Mouse (Mus musculus): ENCODE measurements around the gene Pira2. TPM values are rescaled to one million over a fixed set of nuclear protein-coding genes. Genes with fewer than 3 reads are reported as not detected.
"Not testable (repeated sequence)": the region's sequence is repeated elsewhere in the genome, so short reads cannot be mapped to it uniquely, and the experiment has no call there.

The Pira2 gene
- not detected in 2 replicates for polyA plus RNA-seq (2016; fragmentation: Nextera tagmentation; extraction: Ambion mirVana)

DNA sequence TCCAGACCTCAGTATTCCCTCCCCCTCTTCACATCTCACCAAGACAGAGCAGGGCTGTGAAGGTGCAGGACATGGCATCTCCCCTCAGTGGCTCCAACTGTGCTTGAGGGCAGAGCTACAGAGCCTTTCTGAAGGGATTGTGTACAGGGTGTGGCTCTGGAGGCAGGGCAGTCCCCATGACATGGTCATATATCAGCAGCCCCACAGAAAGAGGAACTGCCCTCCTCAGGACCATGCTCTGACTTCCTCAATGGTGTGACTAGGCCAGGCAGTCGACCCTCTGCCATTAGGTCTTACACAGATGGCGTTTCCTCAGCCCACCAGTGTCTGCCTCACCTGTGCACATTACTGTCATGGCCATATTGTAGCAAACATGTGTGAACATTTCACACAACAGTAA, at the start of gene Pira2:
Pira2 (minus strand) TSS at position 101 of the 400 bp plus-strand sequence.
- no CpG with 5 or more reads among the region's 2 CpGs for WGBS
- not testable (repeated sequence) for H3K4me3 ChIP-seq; H3K9me3 ChIP-seq; H3K4me1 ChIP-seq; H3K27ac ChIP-seq; DNase-seq (ENCODE audit: extremely low spot score, low spot score); H3K27me3 ChIP-seq (ENCODE audit: poor library complexity, severe bottlenecking); H3K36me3 ChIP-seq (replicated peaks)

DNA sequence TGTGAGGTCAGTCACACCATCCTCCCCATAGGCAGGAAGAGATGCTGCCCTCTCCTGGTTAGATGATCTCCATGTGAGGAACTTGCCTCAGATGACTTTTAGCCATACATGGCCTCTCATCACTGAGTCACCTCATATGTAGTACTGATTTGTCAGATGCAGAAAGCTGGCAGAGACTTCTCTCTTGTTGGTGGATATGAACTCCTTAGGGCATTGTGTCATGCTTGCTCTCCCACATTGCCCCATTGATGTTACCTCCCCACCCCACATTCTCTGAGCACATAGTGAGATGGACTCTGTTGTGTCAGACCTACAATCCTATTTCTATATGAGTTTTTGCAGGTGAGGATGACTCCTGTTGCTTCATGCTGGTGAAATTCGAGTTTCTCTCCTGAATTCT, 30.2 kb upstream of the Pira2 start:
- DNase-seq (ENCODE audit: extremely low spot score, low spot score); H3K27me3 ChIP-seq (ENCODE audit: poor library complexity, severe bottlenecking): not testable (repeated sequence)
- no CpG with 5 or more reads among the region's 1 CpGs for WGBS

GRCm38 (mm10) chr7:3837854-3838253, 7.0 kb downstream of the Pira2 start:
- not testable (repeated sequence) for DNase-seq (ENCODE audit: extremely low spot score, low spot score)
- no CpG with 5 or more reads among the region's 1 CpGs for WGBS

More for the DNA sequence above, 30.2 kb upstream of the Pira2 start:
- H3K27ac ChIP-seq; H3K4me1 ChIP-seq; H3K36me3 ChIP-seq (replicated peaks); H3K9me3 ChIP-seq; H3K4me3 ChIP-seq: not testable (repeated sequence)

DNA sequence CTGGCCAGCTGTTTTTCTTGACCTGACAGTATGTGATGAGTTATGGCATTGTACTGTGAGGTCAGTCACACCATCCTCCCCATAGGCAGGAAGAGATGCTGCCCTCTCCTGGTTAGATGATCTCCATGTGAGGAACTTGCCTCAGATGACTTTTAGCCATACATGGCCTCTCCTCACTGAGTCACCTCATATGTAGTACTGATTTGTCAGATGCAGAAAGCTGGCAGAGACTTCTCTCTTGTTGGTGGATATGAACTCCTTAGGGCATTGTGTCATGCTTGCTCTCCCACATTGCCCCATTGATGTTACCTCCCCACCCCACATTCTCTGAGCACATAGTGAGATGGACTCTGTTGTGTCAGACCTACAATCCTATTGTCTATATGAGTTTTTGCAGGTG, 14.2 kb downstream of the Pira2 start:
- not testable (repeated sequence) for DNase-seq (ENCODE audit: extremely low spot score, low spot score)

More at GRCm38 (mm10) chr7:3837854-3838253, 7.0 kb downstream of the Pira2 start:
- not testable (repeated sequence) for H3K9me3 ChIP-seq; H3K4me1 ChIP-seq; H3K4me3 ChIP-seq; H3K27me3 ChIP-seq (ENCODE audit: poor library complexity, severe bottlenecking); H3K36me3 ChIP-seq (replicated peaks); H3K27ac ChIP-seq

GRCm38 (mm10) chr7:3825599-3825998, 19.3 kb downstream of the Pira2 start, which contains the start of gene Gm15448:
TSS of gene Gm15448 (minus strand) at chr7:3825687.
- H3K4me1 ChIP-seq; H3K36me3 ChIP-seq (replicated peaks); H3K27ac ChIP-seq; H3K9me3 ChIP-seq; H3K27me3 ChIP-seq (ENCODE audit: poor library complexity, severe bottlenecking); DNase-seq (ENCODE audit: extremely low spot score, low spot score); H3K4me3 ChIP-seq: not testable (repeated sequence)
- WGBS = 56% methylated on average over 1 of the region's 3 CpGs

More for the DNA sequence above, 14.2 kb downstream of the Pira2 start:
- not testable (repeated sequence) for H3K36me3 ChIP-seq (replicated peaks); H3K27me3 ChIP-seq (ENCODE audit: poor library complexity, severe bottlenecking); H3K4me1 ChIP-seq; H3K9me3 ChIP-seq; H3K4me3 ChIP-seq; H3K27ac ChIP-seq

DNA sequence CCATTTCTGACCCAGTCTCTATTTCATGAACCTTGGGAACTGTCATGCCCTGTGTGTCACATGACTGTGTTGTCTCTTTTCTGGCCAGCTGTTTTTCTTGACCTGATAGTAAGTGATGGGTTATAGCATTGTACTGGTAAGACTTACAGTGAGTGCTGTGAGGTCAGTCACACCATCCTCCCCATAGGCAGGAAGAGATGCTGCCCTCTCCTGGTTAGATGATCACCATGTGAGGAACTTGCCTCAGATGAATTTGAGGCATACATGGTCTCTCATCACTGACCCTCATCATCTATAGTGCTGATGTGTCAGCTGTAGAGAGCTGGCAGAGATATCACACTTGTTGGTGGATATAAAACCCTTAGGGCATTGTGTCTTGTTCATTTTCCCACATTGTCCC, 32.9 kb downstream of the Pira2 start:
- H3K36me3 ChIP-seq (replicated peaks); H3K9me3 ChIP-seq; H3K27me3 ChIP-seq (ENCODE audit: poor library complexity, severe bottlenecking); H3K4me3 ChIP-seq; H3K4me1 ChIP-seq; DNase-seq (ENCODE audit: extremely low spot score, low spot score); H3K27ac ChIP-seq: not testable (repeated sequence)

DNA sequence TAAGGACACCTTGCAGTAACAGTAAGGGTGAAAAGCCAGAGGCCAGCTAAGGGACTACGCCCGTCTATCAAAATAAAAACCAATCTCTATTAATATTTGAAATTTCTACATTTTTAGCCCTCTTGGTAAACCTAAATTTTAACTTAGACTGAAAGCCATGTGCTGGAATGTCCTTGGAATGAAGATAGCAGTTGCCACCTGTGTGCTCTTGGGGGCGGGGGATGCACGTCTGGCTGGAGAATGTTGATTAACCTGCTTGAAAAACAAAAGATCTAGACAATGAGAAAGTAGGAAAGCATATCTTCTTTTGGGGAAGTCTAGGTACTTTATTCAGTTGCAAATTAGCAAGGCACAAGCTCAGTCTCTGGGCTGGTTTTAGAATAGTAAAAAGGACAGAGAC, 41.9 kb downstream of the Pira2 start:
- peaks cover 12% of the 10 kb centered on the region; the same call in 1 of the 2 replicates for H3K9me3 ChIP-seq
- H3K36me3 ChIP-seq (replicated peaks); H3K4me1 ChIP-seq; DNase-seq (ENCODE audit: extremely low spot score, low spot score); H3K27ac ChIP-seq; H3K27me3 ChIP-seq (ENCODE audit: poor library complexity, severe bottlenecking); H3K4me3 ChIP-seq: not testable (repeated sequence)
- 87% methylated on average over 4 of the region's 4 CpGs for WGBS

- not testable (repeated sequence) for H3K27ac ChIP-seq; H3K4me3 ChIP-seq; H3K4me1 ChIP-seq; H3K27me3 ChIP-seq (ENCODE audit: poor library complexity, severe bottlenecking); DNase-seq (ENCODE audit: extremely low spot score, low spot score); H3K36me3 ChIP-seq (replicated peaks)
- H3K9me3 ChIP-seq = peaks cover 12% of the 10 kb centered on the region; the same call in 1 of the 2 replicates
- 76% methylated on average over 3 of the region's 3 CpGs for WGBS
These were observed 44.9 kb downstream of the Pira2 start for GRCm38 (mm10) chr7:3799940-3800339.

- H3K36me3 ChIP-seq (replicated peaks); H3K4me3 ChIP-seq; H3K27me3 ChIP-seq (ENCODE audit: poor library complexity, severe bottlenecking); H3K27ac ChIP-seq; DNase-seq (ENCODE audit: extremely low spot score, low spot score); H3K4me1 ChIP-seq: not testable (repeated sequence)
- peaks cover 10% of the 10 kb centered on the region; the same call in 1 of the 2 replicates for H3K9me3 ChIP-seq
These were observed 48.6 kb downstream of the Pira2 start for GRCm38 (mm10) chr7:3796286-3796685.

Other genes starting within 250 kb of the Pira2 start
- gene Oscar, start 228.9 kb downstream of the Pira2 start, polyA plus RNA-seq (2016; fragmentation: Nextera tagmentation; extraction: Ambion mirVana) = 0.09 TPM in 1 of 2 replicates, not detected in the other
- gene Ndufa3, start 227.7 kb downstream of the Pira2 start, polyA plus RNA-seq (2016; fragmentation: Nextera tagmentation; extraction: Ambion mirVana) = 363 and 367 TPM in 2 replicates
- 29.0 and 30.8 TPM in 2 replicates for gene Tfpt, start 215.1 kb downstream of the Pira2 start, polyA plus RNA-seq (2016; fragmentation: Nextera tagmentation; extraction: Ambion mirVana)
- 190 and 191 TPM in 2 replicates for gene Prpf31, start 215.1 kb downstream of the Pira2 start, polyA plus RNA-seq (2016; fragmentation: Nextera tagmentation; extraction: Ambion mirVana)
- gene Cnot3, start 199.8 kb downstream of the Pira2 start, polyA plus RNA-seq (2016; fragmentation: Nextera tagmentation; extraction: Ambion mirVana) = 72.9 and 76.6 TPM in 2 replicates
- 14.6 and 15.4 TPM in 2 replicates for gene Leng1, start 179.2 kb downstream of the Pira2 start, polyA plus RNA-seq (2016; fragmentation: Nextera tagmentation; extraction: Ambion mirVana)
- gene Tmc4, start 167.5 kb downstream of the Pira2 start, polyA plus RNA-seq (2016; fragmentation: Nextera tagmentation; extraction: Ambion mirVana) = 3.3 and 4.1 TPM in 2 replicates
- gene Tsen34, start 152.2 kb downstream of the Pira2 start, polyA plus RNA-seq (2016; fragmentation: Nextera tagmentation; extraction: Ambion mirVana) = 286 and 298 TPM in 2 replicates
- gene Mboat7, start 151.5 kb downstream of the Pira2 start, polyA plus RNA-seq (2016; fragmentation: Nextera tagmentation; extraction: Ambion mirVana) = 37.5 and 40.9 TPM in 2 replicates
- 1,434 and 1,436 TPM in 2 replicates for gene Rps9, start 141.1 kb downstream of the Pira2 start, polyA plus RNA-seq (2016; fragmentation: Nextera tagmentation; extraction: Ambion mirVana)
- gene Pirb, start 124.7 kb downstream of the Pira2 start, polyA plus RNA-seq (2016; fragmentation: Nextera tagmentation; extraction: Ambion mirVana) = 0.19 and 0.26 TPM in 2 replicates
- gene Gm15448, start 19.4 kb downstream of the Pira2 start, polyA plus RNA-seq (2016; fragmentation: Nextera tagmentation; extraction: Ambion mirVana) = not detected in 2 replicates
- gene Gm14548, start 53.1 kb upstream of the Pira2 start, polyA plus RNA-seq (2016; fragmentation: Nextera tagmentation; extraction: Ambion mirVana) = not detected in 2 replicates
- not detected in 2 replicates for gene Lilra6, start 70.5 kb upstream of the Pira2 start, polyA plus RNA-seq (2016; fragmentation: Nextera tagmentation; extraction: Ambion mirVana)
- gene Lair1, start 218.2 kb upstream of the Pira2 start, polyA plus RNA-seq (2016; fragmentation: Nextera tagmentation; extraction: Ambion mirVana) = 0.26 and 0.51 TPM in 2 replicates